Mouse (Mus musculus): ENCODE measurements around the gene Chrne. TPM values are rescaled to one million over a fixed set of nuclear protein-coding genes. Genes with fewer than 3 reads are reported as not detected.

The Chrne gene
- polyA plus RNA-seq, 1 experiment from 2014 or later = not detected

DNA sequence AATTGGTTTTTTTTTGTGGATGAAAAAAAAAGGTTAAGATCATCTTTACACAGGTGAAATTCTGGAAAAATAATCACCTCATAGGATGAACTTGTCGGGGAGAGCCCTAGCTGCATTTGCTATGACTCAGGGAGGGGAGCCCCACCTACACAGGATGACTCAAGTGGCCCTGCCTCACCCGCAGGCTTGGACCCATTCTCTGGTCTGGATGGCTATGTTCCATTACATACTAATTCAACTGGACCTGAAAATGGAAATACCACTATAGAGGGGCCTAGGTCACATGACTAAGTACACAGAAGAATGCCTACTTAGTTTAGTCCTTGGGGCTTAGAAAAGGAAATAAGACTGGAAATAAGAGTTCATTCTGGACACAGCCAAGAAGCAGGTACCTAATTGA, 32.4 kb upstream of the Chrne start:
- ATAC-seq (ENCODE audit: insufficient read depth) = no peak
- peaks cover 9% of the 10 kb centered on the region for H3K27me3 ChIP-seq
- peak overlapping the region; percentile 99 for H3K27ac ChIP-seq (replicated peaks)
- peak overlapping the region; percentile 99 for H3K4me2 ChIP-seq
- H3K4me1 ChIP-seq (replicated peaks) = peaks cover 71% of the 10 kb centered on the region
- peak overlapping the region; percentile 98 for H3K9ac ChIP-seq
- H3K9me3 ChIP-seq (replicated peaks) = no peaks in the 10 kb centered on the region
- H3K4me3 ChIP-seq (replicated peaks) = peak overlapping the region; percentile 27
- WGBS (ENCODE audit: insufficient replicate concordance) = 34% methylated on average over 2 of the region's 2 CpGs
- H3K36me3 ChIP-seq (replicated peaks) = peaks cover 44% of the 10 kb centered on the region

DNA sequence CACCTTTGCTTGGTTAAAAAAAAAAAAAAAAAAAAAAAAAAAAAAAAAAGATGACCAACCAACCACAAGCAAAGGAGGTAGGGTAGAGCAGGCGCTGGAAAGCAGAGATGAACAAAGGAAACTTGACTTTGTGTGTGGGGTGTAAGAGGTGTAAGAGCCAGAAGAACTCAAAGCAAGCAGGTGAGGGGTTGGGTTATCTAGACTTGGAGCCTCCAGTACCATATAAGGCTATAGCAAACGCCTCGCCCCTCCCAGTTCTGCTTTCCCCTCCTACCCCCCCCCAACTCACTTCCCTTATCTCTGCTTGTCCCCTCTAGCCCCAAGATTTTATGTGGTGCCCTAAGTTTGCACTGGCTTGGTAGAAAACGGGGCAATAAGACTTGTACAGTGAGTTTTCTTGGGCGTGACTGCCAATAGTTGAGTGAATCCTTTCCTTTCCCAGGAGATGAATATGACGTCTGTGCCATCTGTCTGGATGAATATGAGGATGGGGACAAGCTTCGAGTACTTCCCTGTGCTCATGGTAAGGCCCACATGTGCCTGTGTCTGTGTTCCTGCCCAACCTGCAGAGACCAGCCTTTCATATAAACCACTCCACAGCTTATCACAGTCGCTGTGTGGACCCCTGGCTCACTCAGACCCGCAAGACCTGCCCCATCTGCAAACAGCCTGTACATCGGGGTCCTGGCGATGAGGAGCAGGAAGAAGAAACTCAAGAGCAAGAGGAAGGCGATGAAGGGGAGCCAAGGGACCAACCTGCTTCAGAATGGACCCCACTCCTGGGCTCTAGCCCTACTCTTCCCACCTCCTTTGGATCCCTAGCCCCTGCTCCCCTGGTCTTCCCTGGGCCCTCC, 31.5 kb upstream of the Chrne start:
- peak overlapping the region; percentile 99 for H3K4me2 ChIP-seq
- H3K27me3 ChIP-seq = peaks cover under 1% of the 10 kb centered on the region; the same call in 1 of the 2 replicates
- H3K36me3 ChIP-seq (replicated peaks) = peaks cover 44% of the 10 kb centered on the region
- H3K9me3 ChIP-seq (replicated peaks) = no peaks in the 10 kb centered on the region
- peak overlapping the region; percentile 82 for H3K4me3 ChIP-seq (replicated peaks)
- peak overlapping the region; percentile 99 for H3K27ac ChIP-seq (replicated peaks)
- no peak for ATAC-seq (ENCODE audit: insufficient read depth)
- peak overlapping the region; percentile 98 for H3K9ac ChIP-seq
- H3K4me1 ChIP-seq (replicated peaks) = peaks cover 71% of the 10 kb centered on the region
- 36% methylated on average over 12 of the region's 12 CpGs for WGBS (ENCODE audit: insufficient replicate concordance)

DNA sequence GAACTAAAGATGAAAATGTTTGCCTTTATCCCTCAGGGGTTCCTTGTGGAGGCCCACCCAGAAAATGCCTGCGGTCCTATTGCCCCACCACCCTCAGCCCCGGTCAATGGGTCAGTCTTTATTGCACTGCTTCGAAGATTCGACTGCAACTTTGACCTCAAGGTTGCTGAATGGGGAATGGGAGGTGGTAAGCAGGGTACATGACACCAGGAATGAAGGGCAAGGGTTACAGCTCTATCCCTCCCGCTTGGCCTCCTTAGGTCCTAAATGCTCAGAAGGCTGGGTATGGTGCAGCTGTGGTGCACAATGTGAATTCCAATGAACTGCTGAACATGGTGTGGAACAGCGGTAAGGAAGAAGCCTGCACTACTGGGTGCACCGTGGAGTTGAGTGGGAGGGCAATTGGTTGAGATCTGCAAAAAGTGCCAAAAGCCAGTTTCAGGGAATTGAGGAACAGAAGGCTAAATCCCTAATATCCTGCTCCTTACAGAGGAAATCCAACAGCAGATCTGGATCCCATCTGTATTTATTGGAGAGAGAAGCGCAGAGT, 30.2 kb upstream of the Chrne start:
- Histone ChIP-seq H3K4me1 (replicated peaks) (peaks cover 69% of the 10 kb centered on the region), H3K4me3 (replicated peaks) (peak overlapping the region; percentile 82), H3K9ac (peak overlapping the region; percentile 91), H3K27me3 (no peaks in the 10 kb centered on the region), H3K36me3 (replicated peaks) (peaks cover 57% of the 10 kb centered on the region), H3K9me3 (replicated peaks) (no peaks in the 10 kb centered on the region), H3K4me2 (peak overlapping the region; percentile 99), H3K27ac (replicated peaks) (peak overlapping the region; percentile 99)
- 72% methylated on average over 8 of the region's 8 CpGs for WGBS (ENCODE audit: insufficient replicate concordance)
- no peak for ATAC-seq (ENCODE audit: insufficient read depth)

DNA sequence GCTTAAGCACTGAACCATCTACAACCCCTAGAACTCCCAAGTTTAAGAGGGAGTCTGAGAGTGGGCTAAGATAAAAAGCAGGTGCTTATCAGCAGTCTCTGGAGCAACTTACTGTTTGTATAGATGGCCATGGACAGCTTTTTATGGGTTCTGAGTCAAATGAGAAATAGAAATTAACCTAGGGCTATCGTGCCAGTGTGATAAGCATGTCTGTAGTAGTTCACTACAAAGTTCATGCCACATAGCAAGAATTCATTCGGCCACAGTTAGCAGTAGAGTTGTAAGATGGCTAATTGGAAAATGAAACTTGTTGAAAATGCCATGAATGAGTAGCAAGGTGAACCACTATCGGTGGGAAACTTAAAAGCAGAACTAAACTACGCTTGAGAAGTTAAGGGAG, 29.5 kb upstream of the Chrne start:
- H3K36me3 ChIP-seq (replicated peaks) = peaks cover 62% of the 10 kb centered on the region
- H3K4me3 ChIP-seq (replicated peaks) = peak overlapping the region; percentile 82
- H3K27me3 ChIP-seq = no peaks in the 10 kb centered on the region
- H3K9me3 ChIP-seq (replicated peaks) = no peaks in the 10 kb centered on the region
- 9% methylated on average over 4 of the region's 4 CpGs for WGBS (ENCODE audit: insufficient replicate concordance)
- H3K27ac ChIP-seq (replicated peaks) = peak overlapping the region; percentile 99
- ATAC-seq (ENCODE audit: insufficient read depth) = peak; percentile 10; the same call in 1 of the 2 replicates
- H3K9ac ChIP-seq = peak overlapping the region; percentile 91
- peak overlapping the region; percentile 99 for H3K4me2 ChIP-seq
- H3K4me1 ChIP-seq (replicated peaks) = peaks cover 69% of the 10 kb centered on the region

DNA sequence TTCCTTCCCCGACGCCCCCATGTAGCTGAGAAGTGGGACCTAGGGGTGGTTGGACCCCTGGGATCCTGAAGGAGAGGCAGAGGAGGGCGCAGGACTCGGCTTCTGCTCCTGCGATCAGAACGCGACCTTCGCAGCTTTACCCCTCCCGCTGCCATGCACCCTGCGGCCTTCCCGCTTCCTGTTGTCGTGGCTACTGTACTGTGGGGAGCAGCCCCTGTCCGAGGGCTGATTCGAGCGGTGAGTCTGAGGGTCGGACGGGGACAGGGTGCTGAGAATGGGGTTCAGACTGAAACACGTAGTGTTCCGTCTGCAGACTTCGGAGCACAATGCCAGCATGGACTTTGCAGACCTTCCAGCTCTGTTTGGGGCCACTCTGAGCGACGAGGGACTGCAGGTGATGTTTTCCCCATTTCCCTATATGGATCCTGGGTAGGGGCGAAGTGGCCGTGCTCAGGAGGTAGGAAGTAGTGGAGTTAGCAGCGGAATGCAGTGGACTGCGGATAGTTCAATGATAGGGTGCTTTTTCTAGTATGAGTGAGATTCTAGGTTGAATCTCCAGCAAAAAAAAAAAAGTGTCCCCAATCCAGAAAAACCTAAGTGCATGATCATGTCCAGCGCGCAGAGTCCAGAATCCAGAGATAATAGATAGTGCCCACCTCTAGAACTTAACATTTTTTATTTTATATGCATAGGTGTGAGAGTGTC, 28.9 kb upstream of the Chrne start:
- peak; percentile 11; the same call in 1 of the 2 replicates for ATAC-seq (ENCODE audit: insufficient read depth)
- H3K27ac ChIP-seq (replicated peaks) = peak overlapping the region; percentile 99
- H3K4me3 ChIP-seq (replicated peaks) = peak overlapping the region; percentile 82
- H3K4me1 ChIP-seq (replicated peaks) = peaks cover 67% of the 10 kb centered on the region
- H3K36me3 ChIP-seq (replicated peaks) = peaks cover 65% of the 10 kb centered on the region
- peak overlapping the region; percentile 99 for H3K4me2 ChIP-seq
- H3K9ac ChIP-seq = peak overlapping the region; percentile 91
- WGBS (ENCODE audit: insufficient replicate concordance) = 1% methylated on average over 28 of the region's 28 CpGs
- H3K27me3 ChIP-seq = no peaks in the 10 kb centered on the region
- H3K9me3 ChIP-seq (replicated peaks) = no peaks in the 10 kb centered on the region

DNA sequence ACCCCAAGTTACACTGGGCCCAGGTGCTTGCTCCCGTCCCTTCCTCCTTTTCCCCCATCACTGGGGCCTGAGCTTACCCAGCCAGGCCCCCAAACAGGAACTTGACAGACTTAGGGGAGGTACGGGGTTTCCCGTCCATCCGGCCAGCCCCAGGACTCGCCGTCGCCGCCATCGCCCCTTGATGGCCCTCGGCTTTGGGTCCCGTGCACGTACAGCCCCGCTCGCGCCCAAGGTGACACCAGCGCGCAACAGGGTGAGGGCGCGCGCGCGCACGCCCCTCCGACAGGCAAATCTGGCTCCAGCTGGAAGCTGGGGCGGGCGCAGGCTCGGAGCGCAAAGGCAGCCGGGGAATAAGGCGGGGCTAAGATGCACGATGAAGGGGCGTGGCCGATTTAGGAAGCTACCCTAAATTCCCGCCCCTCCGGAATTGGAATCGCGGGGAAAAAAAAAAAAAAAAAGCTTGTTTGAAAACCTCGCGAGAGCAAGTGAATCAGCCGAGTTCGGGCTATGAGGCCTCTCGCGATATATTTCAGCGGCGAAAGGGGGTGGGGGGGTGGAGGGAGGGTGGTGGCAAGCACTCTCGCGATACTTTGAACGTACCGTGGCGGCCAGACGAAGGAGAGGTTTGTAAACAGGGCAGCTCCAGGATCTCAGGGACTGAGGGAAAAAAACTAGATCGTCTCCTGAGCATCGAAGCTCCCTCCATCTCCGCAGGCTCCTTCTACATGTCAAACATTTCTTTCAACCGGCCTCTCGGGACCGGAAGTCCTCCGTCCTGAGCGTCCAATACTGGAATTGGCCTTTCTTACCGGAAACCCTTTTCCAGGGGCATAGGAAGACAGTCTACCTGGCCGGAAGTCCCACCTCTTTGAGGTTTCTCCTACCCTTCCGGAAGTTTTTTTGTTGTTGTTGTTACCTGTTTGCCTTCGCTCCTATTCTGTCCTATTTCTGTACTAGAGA, 28.0 kb upstream of the Chrne start, which contains the start of the genes Rnf167 and Slc25a11:
TSS of gene Rnf167 (plus strand) at position 545 of the 960 bp plus-strand sequence.
TSS of gene Slc25a11 (minus strand) at position 789 of the 960 bp plus-strand sequence.
- Histone ChIP-seq H3K27ac (replicated peaks) (peak within 1 kb of the TSS; percentile 99), H3K9ac (peak within 1 kb of the TSS; percentile 91), H3K9me3 (replicated peaks) (no peaks in the 10 kb centered on the region), H3K4me2 (peak within 1 kb of the TSS; percentile 99), H3K4me3 (replicated peaks) (peak within 1 kb of the TSS; percentile 82), H3K4me1 (replicated peaks) (peaks cover 63% of the 10 kb centered on the region), H3K27me3 (no peaks in the 10 kb centered on the region), H3K36me3 (replicated peaks) (peaks cover 56% of the 10 kb centered on the region)
- ATAC-seq (ENCODE audit: insufficient read depth) = peak; percentile 82
- WGBS (ENCODE audit: insufficient replicate concordance) = under 1% methylated on average over 63 of the region's 63 CpGs

DNA sequence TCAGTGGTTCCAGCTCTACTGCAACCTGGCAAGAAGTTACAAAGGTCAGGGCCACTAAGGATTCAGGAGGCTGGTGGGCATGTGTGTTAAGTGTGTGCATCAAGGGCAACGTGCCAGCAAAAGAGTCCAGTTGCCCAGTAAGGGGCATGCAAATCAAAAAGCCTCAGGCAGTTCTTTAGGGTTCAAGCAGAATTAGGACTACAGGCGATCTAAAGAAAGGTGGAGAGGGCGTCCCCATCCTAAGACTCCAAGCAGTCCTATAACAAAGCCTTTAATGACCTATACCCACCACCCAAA, 27.2 kb upstream of the Chrne start:
- WGBS (ENCODE audit: insufficient replicate concordance) = 16% methylated on average over 3 of the region's 3 CpGs
- H3K9me3 ChIP-seq (replicated peaks) = no peaks in the 10 kb centered on the region
- H3K4me1 ChIP-seq (replicated peaks) = peaks cover 59% of the 10 kb centered on the region
- H3K4me3 ChIP-seq (replicated peaks) = peak overlapping the region; percentile 82
- peak overlapping the region; percentile 87 for H3K4me2 ChIP-seq
- H3K36me3 ChIP-seq (replicated peaks) = peaks cover 48% of the 10 kb centered on the region
- H3K27me3 ChIP-seq = no peaks in the 10 kb centered on the region
- H3K27ac ChIP-seq (replicated peaks) = peak overlapping the region; percentile 99
- peak overlapping the region; percentile 80 for H3K9ac ChIP-seq
- no peak for ATAC-seq (ENCODE audit: insufficient read depth)

DNA sequence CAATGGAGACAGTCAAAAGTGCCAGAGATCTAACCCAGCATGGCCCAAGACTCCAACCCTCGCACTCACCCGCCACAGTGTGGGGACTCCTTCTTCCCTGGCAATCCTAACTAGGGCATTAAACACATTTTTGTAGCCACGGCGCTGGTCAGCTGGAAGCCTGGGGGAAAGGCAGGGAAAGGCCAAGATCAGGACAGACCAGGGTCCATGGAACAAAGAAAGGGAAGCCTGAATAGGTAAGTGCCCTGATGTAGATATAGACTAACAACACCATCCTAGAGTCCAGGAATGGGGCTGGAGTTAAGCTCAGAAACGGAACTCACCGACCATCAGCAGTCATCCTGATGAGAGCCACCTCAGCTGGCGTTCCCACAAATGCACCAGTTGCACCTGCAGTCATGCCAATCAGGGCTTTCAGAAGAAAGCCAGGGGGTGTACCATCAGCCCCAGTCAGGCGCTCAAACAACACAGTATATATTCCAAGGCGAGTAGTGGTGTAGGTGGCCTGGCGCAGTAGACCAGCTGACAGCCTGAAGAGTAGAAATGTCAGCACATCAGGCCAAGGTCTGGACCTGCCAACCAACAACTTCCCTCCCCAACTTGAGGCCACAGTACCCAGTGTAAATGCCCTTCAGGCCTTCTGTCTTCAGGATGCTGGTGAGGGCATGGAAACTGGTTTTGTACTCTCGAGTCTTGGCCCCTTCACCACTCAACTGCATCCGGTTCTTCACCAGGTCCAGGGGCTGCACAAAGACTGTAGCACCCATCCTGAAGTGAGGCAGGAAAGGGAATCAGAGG, 26.6 kb upstream of the Chrne start:
- peak overlapping the region; percentile 87 for H3K4me2 ChIP-seq
- H3K4me3 ChIP-seq (replicated peaks) = peak overlapping the region; percentile 82
- ATAC-seq (ENCODE audit: insufficient read depth) = no peak
- peaks cover 43% of the 10 kb centered on the region for H3K36me3 ChIP-seq (replicated peaks)
- peak overlapping the region; percentile 99 for H3K27ac ChIP-seq (replicated peaks)
- no peaks in the 10 kb centered on the region for H3K9me3 ChIP-seq (replicated peaks)
- H3K9ac ChIP-seq = peak overlapping the region; percentile 80
- WGBS (ENCODE audit: insufficient replicate concordance) = 73% methylated on average over 12 of the region's 12 CpGs
- peaks cover 54% of the 10 kb centered on the region for H3K4me1 ChIP-seq (replicated peaks)
- H3K27me3 ChIP-seq = no peaks in the 10 kb centered on the region

DNA sequence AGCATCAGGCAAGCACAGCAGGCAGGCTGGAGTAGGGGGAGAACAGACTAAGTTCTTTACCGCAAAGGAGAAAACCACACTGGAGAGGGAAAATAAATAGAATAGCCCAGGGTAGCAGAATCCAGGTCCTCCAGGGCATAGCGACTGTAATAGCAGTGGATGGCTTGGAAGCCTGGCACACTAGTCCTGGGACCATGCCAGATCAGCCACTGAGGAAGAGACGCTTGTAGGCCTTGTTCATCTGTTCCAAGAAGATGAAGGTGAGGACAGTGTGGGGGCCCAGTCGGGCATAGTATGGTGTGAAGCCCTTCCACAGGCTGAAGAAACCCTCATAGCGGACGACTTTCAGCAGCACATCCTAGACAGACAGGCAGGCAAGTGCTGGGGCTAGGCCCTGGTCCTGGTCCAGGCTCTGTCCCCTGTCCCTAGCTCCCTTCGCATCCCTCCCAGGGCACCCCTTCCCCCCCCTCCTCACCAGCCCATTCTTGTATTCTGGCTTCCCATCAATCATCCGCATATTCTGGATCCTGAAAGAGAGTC, 25.6 kb upstream of the Chrne start:
- no peak for ATAC-seq (ENCODE audit: insufficient read depth)
- peaks cover 53% of the 10 kb centered on the region for H3K4me1 ChIP-seq (replicated peaks)
- 85% methylated on average over 8 of the region's 8 CpGs for WGBS (ENCODE audit: insufficient replicate concordance)

More for the DNA sequence above, 25.6 kb upstream of the Chrne start:
- Histone ChIP-seq H3K4me2 (no peak overlapping the region), H3K9me3 (replicated peaks) (no peaks in the 10 kb centered on the region), H3K36me3 (replicated peaks) (peaks cover 33% of the 10 kb centered on the region), H3K27ac (replicated peaks) (no peak overlapping the region), H3K27me3 (no peaks in the 10 kb centered on the region), H3K9ac (no peak overlapping the region), H3K4me3 (replicated peaks) (no peak overlapping the region)
